Comparison of ENCODE assay signal across 26 mouse cellular contexts in genomic region chr14:22288179-22288578, GRCm38 (mm10).
DNase-seq lines count a peak whose midpoint lies in the region; ATAC-seq and TF ChIP-seq lines count a peak whose summit lies in the region.
"Had no signal": no experiment of that assay in that cellular context is flagged by ENCODE, and none has a peak within 500 bp of the region (broad histone marks: within the 10 kb centered on the region; RNA-seq: fewer than 3 reads in every experiment).

No protein-coding gene starts in this region.

- H3K27ac ChIP-seq in intestine, embryonic 14.5 days (ENCODE audit: low read depth), result no peak overlapping the region
- H3K27ac ChIP-seq in intestine, postnatal 0 days (ENCODE audit: low read depth, low read length), result no peak overlapping the region
- H3K27ac ChIP-seq: embryonic facial prominence, embryonic 10.5 days; forebrain, embryonic 12.5 days; left cerebral cortex, adult 2 months; limb, embryonic 10.5 days; neural tube, embryonic 15.5 days had no signal

- peaks cover 16% of the 10 kb centered on the region for H3K4me1 ChIP-seq in intestine, embryonic 14.5 days (replicated peaks; ENCODE audit: control insufficient read depth, insufficient read depth, low read length)
- H3K4me1 ChIP-seq in intestine, postnatal 0 days (replicated peaks; ENCODE audit: control insufficient read depth, insufficient read depth, low read length), result no peaks in the 10 kb centered on the region

- no peaks in the 10 kb centered on the region for H3K36me3 ChIP-seq in intestine, embryonic 14.5 days (ENCODE audit: control insufficient read depth, insufficient read depth, low read length)
- H3K36me3 ChIP-seq in intestine, postnatal 0 days (ENCODE audit: control insufficient read depth, insufficient read depth), result no peaks in the 10 kb centered on the region
- H3K36me3 ChIP-seq: embryonic facial prominence, embryonic 10.5 days; forebrain, embryonic 12.5 days; G1E; limb, embryonic 10.5 days; neural tube, embryonic 15.5 days had no signal

- H3K4me3 ChIP-seq in intestine, embryonic 14.5 days (ENCODE audit: low read depth, low read length), result no peak overlapping the region
- H3K4me3 ChIP-seq in intestine, postnatal 0 days (ENCODE audit: low read depth, low read length), result no peak overlapping the region
- H3K4me3 ChIP-seq: embryonic facial prominence, embryonic 10.5 days; forebrain, embryonic 12.5 days; left cerebral cortex, adult 2 months; limb, embryonic 10.5 days; myocyte; neural tube, embryonic 15.5 days had no signal

- TF ChIP-seq CTCF in intestine, postnatal 0 days (IDR thresholded peaks at IDR 0.05; ENCODE audit: low read depth), result no peak

- no peak for DNase-seq in intestine, embryonic 14.5 days (ENCODE audit: low spot score)
- peak; percentile 9 for DNase-seq in ovary, postnatal 36 days (ENCODE audit: low spot score)
- DNase-seq in ovary, postnatal 14 days (ENCODE audit: low spot score), result no peak
- peak; percentile 58 for DNase-seq in lung, postnatal 10 days
- no peak for DNase-seq in adrenal gland, adult (ENCODE audit: inconsistent age in 2 of 2, low spot score in 1 of 2)
- no peak for DNase-seq in ovary, adult 18-20 months (ENCODE audit: low spot score)
- no peak for DNase-seq in adipocyte (ENCODE audit: low spot score)
- DNase-seq: adrenal gland, postnatal 25 days; cerebellum, adult 11-12 months; cerebellum, postnatal 14 days; heart, postnatal 4 days; kidney, adult 2 months; kidney, postnatal 14 days; layer of hippocampus, adult 9-11 months; thymus, adult 18-20 months; thymus, postnatal 4 days had no signal

- no peak overlapping the region for H3K9ac ChIP-seq in intestine, embryonic 14.5 days (ENCODE audit: low read length)
- no peak overlapping the region for H3K9ac ChIP-seq in intestine, postnatal 0 days (ENCODE audit: low read depth, low read length)
- H3K9ac ChIP-seq: forebrain, embryonic 12.5 days; neural tube, embryonic 15.5 days had no signal

- H3K27me3 ChIP-seq in intestine, embryonic 14.5 days (replicated peaks; ENCODE audit: control insufficient read depth, insufficient read depth, low read length), result no peaks in the 10 kb centered on the region
- no peaks in the 10 kb centered on the region for H3K27me3 ChIP-seq in intestine, postnatal 0 days (replicated peaks; ENCODE audit: control insufficient read depth, insufficient read depth, low read length)

- no peaks in the 10 kb centered on the region for H3K9me3 ChIP-seq in intestine, embryonic 14.5 days (ENCODE audit: control insufficient read depth, low read length)
- no peaks in the 10 kb centered on the region for H3K9me3 ChIP-seq in intestine, postnatal 0 days (ENCODE audit: control insufficient read depth)
- H3K9me3 ChIP-seq: embryonic facial prominence, embryonic 10.5 days; forebrain, embryonic 12.5 days; limb, embryonic 10.5 days; neural tube, embryonic 15.5 days had no signal

- H3K4me2 ChIP-seq in intestine, embryonic 14.5 days (ENCODE audit: low read length), result peak overlapping the region; percentile 5; the same call in 1 of the 2 replicates
- H3K4me2 ChIP-seq in intestine, postnatal 0 days (replicated peaks; ENCODE audit: low read depth), result no peak overlapping the region
- H3K4me2 ChIP-seq: forebrain, embryonic 12.5 days; neural tube, embryonic 15.5 days had no signal

- ATAC-seq in intestine, embryonic 14.5 days (replicated peaks; ENCODE audit: low FRiP score, low TSS enrichment, low read depth), result no peak
- no peak for ATAC-seq in intestine, postnatal 0 days
- ATAC-seq: activated CD4-positive, CD25-positive, alpha-beta regulatory T cell, adult 4 months; hindbrain, embryonic 16.5 days had no signal

- 15% methylated on average over 10 of the region's 10 CpGs for WGBS in intestine, embryonic 14.5 days
- WGBS in intestine, postnatal 0 days, result 18% methylated on average over 10 of the region's 10 CpGs

Comparison
In these comparisons a context has a peak if more than half of its experiments do, and no peak if none do; other contexts are left out.
1. DNase-seq: peak in ovary, postnatal 36 days (single experiment) and lung, postnatal 10 days (single experiment); none in intestine, embryonic 14.5 days (single experiment), ovary, postnatal 14 days (single experiment), adrenal gland, adult (0 of 2), ovary, adult 18-20 months (single experiment) and adipocyte (single experiment).